Mouse (Mus musculus): Measurements from ENCODE around the gene Srebf2. TPM values are rescaled to one million over a fixed set of nuclear protein-coding genes. Genes with fewer than 3 reads are reported as not detected.

Gene Srebf2
- polyA plus RNA-seq, 1 experiment from 2014 or later, result 101 TPM

GRCm38 (mm10) chr15:82160731-82161640 lies 14.0 kb downstream of the Srebf2 start:
- Histone ChIP-seq H3K9ac (ENCODE audit: low read depth, low read length) (no peak overlapping the region), H3K27ac (ENCODE audit: low read depth, low read length) (no peak overlapping the region), H3K4me1 (replicated peaks; ENCODE audit: control insufficient read depth, insufficient read depth, low read length) (peaks cover 66% of the 10 kb centered on the region), H3K9me3 (ENCODE audit: control insufficient read depth, low read length) (no peaks in the 10 kb centered on the region), H3K36me3 (ENCODE audit: control insufficient read depth, insufficient read depth, low read length) (no peaks in the 10 kb centered on the region), H3K4me3 (ENCODE audit: low read depth, low read length) (no peak overlapping the region), H3K27me3 (replicated peaks; ENCODE audit: control insufficient read depth, insufficient read depth, low read length) (no peaks in the 10 kb centered on the region), H3K4me2 (no peak overlapping the region)
- DNase-seq (ENCODE audit: low spot score) (no peak), ATAC-seq (replicated peaks; ENCODE audit: low FRiP score) (no peak)
- WGBS, result 68% methylated on average over 11 of the region's 11 CpGs

- H3K36me3 ChIP-seq (ENCODE audit: control insufficient read depth, insufficient read depth, low read length), result no peaks in the 10 kb centered on the region
- no peak overlapping the region for H3K4me3 ChIP-seq (ENCODE audit: low read depth, low read length)
- ATAC-seq (replicated peaks; ENCODE audit: low FRiP score) (no peak), DNase-seq (ENCODE audit: low spot score) (no peak)
- H3K9ac ChIP-seq (ENCODE audit: low read depth, low read length), result no peak overlapping the region
- H3K4me1 ChIP-seq (replicated peaks; ENCODE audit: control insufficient read depth, insufficient read depth, low read length), result peaks cover 73% of the 10 kb centered on the region
- H3K27ac ChIP-seq (ENCODE audit: low read depth, low read length), result 0 out of 2 replicates have a peak overlapping the region, but pooled peaks have one; percentile 30
- H3K27me3 ChIP-seq (replicated peaks; ENCODE audit: control insufficient read depth, insufficient read depth, low read length), result no peaks in the 10 kb centered on the region
- H3K4me2 ChIP-seq, result no peak overlapping the region
- 88% methylated on average over 12 of the region's 12 CpGs for WGBS
- no peaks in the 10 kb centered on the region for H3K9me3 ChIP-seq (ENCODE audit: control insufficient read depth, low read length)
These were observed 15.1 kb downstream of the Srebf2 start for GRCm38 (mm10) chr15:82161965-82162600.

- 82% methylated on average over 10 of the region's 10 CpGs for WGBS
- Histone ChIP-seq H3K27ac (ENCODE audit: low read depth, low read length) (peak overlapping the region; percentile 94), H3K27me3 (replicated peaks; ENCODE audit: control insufficient read depth, insufficient read depth, low read length) (no peaks in the 10 kb centered on the region), H3K9ac (ENCODE audit: low read depth, low read length) (peak overlapping the region; percentile 18), H3K9me3 (ENCODE audit: control insufficient read depth, low read length) (no peaks in the 10 kb centered on the region), H3K4me3 (ENCODE audit: low read depth, low read length) (no peak overlapping the region), H3K36me3 (ENCODE audit: control insufficient read depth, insufficient read depth, low read length) (no peaks in the 10 kb centered on the region), H3K4me1 (replicated peaks; ENCODE audit: control insufficient read depth, insufficient read depth, low read length) (peaks cover 75% of the 10 kb centered on the region), H3K4me2 (peak overlapping the region; percentile 44)
- ATAC-seq (replicated peaks; ENCODE audit: low FRiP score) (no peak), DNase-seq (ENCODE audit: low spot score) (no peak)
These were observed 16.5 kb downstream of the Srebf2 start for GRCm38 (mm10) chr15:82163356-82164060.

GRCm38 (mm10) chr15:82164061-82164399 lies 17.0 kb downstream of the Srebf2 start:
- H3K27me3 ChIP-seq (replicated peaks; ENCODE audit: control insufficient read depth, insufficient read depth, low read length), result no peaks in the 10 kb centered on the region
- H3K4me1 ChIP-seq (replicated peaks; ENCODE audit: control insufficient read depth, insufficient read depth, low read length), result peaks cover 70% of the 10 kb centered on the region
- no peaks in the 10 kb centered on the region for H3K9me3 ChIP-seq (ENCODE audit: control insufficient read depth, low read length)
- no peak for DNase-seq (ENCODE audit: low spot score)
- peak; percentile 77 for ATAC-seq (replicated peaks; ENCODE audit: low FRiP score)
- WGBS, result 37% methylated on average over 4 of the region's 4 CpGs
- peak overlapping the region; percentile 44 for H3K4me2 ChIP-seq
- H3K4me3 ChIP-seq (ENCODE audit: low read depth, low read length), result no peak overlapping the region
- H3K9ac ChIP-seq (ENCODE audit: low read depth, low read length), result peak overlapping the region; percentile 18
- peak overlapping the region; percentile 94 for H3K27ac ChIP-seq (ENCODE audit: low read depth, low read length)
- no peaks in the 10 kb centered on the region for H3K36me3 ChIP-seq (ENCODE audit: control insufficient read depth, insufficient read depth, low read length)

- Histone ChIP-seq H3K4me2 (peak overlapping the region; percentile 44), H3K4me1 (replicated peaks; ENCODE audit: control insufficient read depth, insufficient read depth, low read length) (peaks cover 69% of the 10 kb centered on the region), H3K9ac (ENCODE audit: low read depth, low read length) (peak overlapping the region; percentile 18), H3K36me3 (ENCODE audit: control insufficient read depth, insufficient read depth, low read length) (no peaks in the 10 kb centered on the region), H3K4me3 (ENCODE audit: low read depth, low read length) (no peak overlapping the region), H3K9me3 (ENCODE audit: control insufficient read depth, low read length) (no peaks in the 10 kb centered on the region), H3K27me3 (replicated peaks; ENCODE audit: control insufficient read depth, insufficient read depth, low read length) (no peaks in the 10 kb centered on the region), H3K27ac (ENCODE audit: low read depth, low read length) (peak overlapping the region; percentile 94)
- ATAC-seq (replicated peaks; ENCODE audit: low FRiP score) (peak; percentile 80), DNase-seq (ENCODE audit: low spot score) (no peak)
- 35% methylated on average over 7 of the region's 7 CpGs for WGBS
These were observed 17.5 kb downstream of the Srebf2 start for GRCm38 (mm10) chr15:82164496-82164895.

- Histone ChIP-seq H3K27me3 (replicated peaks; ENCODE audit: control insufficient read depth, insufficient read depth, low read length) (no peaks in the 10 kb centered on the region), H3K9me3 (ENCODE audit: control insufficient read depth, low read length) (no peaks in the 10 kb centered on the region), H3K9ac (ENCODE audit: low read depth, low read length) (0 out of 2 replicates have a peak overlapping the region, but pooled peaks have one; percentile 1), H3K4me3 (ENCODE audit: low read depth, low read length) (no peak overlapping the region), H3K4me2 (no peak overlapping the region; the same call in 1 of the 2 replicates), H3K27ac (ENCODE audit: low read depth, low read length) (peak overlapping the region; percentile 13; the same call in 1 of the 2 replicates), H3K4me1 (replicated peaks; ENCODE audit: control insufficient read depth, insufficient read depth, low read length) (peaks cover 63% of the 10 kb centered on the region), H3K36me3 (ENCODE audit: control insufficient read depth, insufficient read depth, low read length) (no peaks in the 10 kb centered on the region)
- DNase-seq (ENCODE audit: low spot score) (peak; percentile 77), ATAC-seq (replicated peaks; ENCODE audit: low FRiP score) (peak; percentile 42)
- WGBS, result 51% methylated on average over 8 of the region's 8 CpGs
These were observed 18.6 kb downstream of the Srebf2 start for GRCm38 (mm10) chr15:82165332-82166239.

GRCm38 (mm10) chr15:82166240-82167100 lies 19.5 kb downstream of the Srebf2 start:
- Histone ChIP-seq H3K27ac (ENCODE audit: low read depth, low read length) (peak overlapping the region; percentile 16; the same call in 1 of the 2 replicates), H3K9ac (ENCODE audit: low read depth, low read length) (0 out of 2 replicates have a peak overlapping the region, but pooled peaks have one; percentile 1), H3K4me1 (replicated peaks; ENCODE audit: control insufficient read depth, insufficient read depth, low read length) (peaks cover 54% of the 10 kb centered on the region), H3K9me3 (ENCODE audit: control insufficient read depth, low read length) (no peaks in the 10 kb centered on the region), H3K4me3 (ENCODE audit: low read depth, low read length) (no peak overlapping the region), H3K4me2 (peak overlapping the region; percentile 26; the same call in 1 of the 2 replicates), H3K36me3 (ENCODE audit: control insufficient read depth, insufficient read depth, low read length) (peaks cover 4% of the 10 kb centered on the region), H3K27me3 (replicated peaks; ENCODE audit: control insufficient read depth, insufficient read depth, low read length) (no peaks in the 10 kb centered on the region)
- 66% methylated on average over 22 of the region's 22 CpGs for WGBS
- no peak for DNase-seq (ENCODE audit: low spot score)
- ATAC-seq (replicated peaks; ENCODE audit: low FRiP score), result no peak

Data from liver, embryonic 11.5 days (tissue).